Mouse (Mus musculus) heart, adult 2 months (tissue): ENCODE results near the gene Hapln4.

Source experiments
- CTCF ChIP-seq: fragments of 200-600 bp; IDR thresholded peaks from 2 replicates; pipeline ENCODE4 v1.8.1; 2022; ENCODE audit warnings: antibody characterized with exemption, mild to moderate bottlenecking, moderate library complexity
- POLR2A ChIP-seq: fragments of 200-500 bp; IDR thresholded peaks from 2 replicates; pipeline ENCODE4 v1.6.1; 2011; ENCODE audit warnings: mild to moderate bottlenecking, low read depth, low read length, control low read depth; ENCODE audit not compliant: insufficient read depth

- TF ChIP-seq POLR2A (peak; percentile 67), CTCF (no peak)
Observed at GRCm38 (mm10) chr8:70042583-70043455, 40.4 kb upstream of the Hapln4 start, which contains the start of the genes Mau2 and Sugp1.
